Mouse (Mus musculus): Measurements from ENCODE around the gene Camta1. TPM values are rescaled to one million over a fixed set of nuclear protein-coding genes. Genes with fewer than 3 reads are reported as not detected.

Gene Camta1
- polyA plus RNA-seq, 1 experiment from 2014 or later = 115 TPM

DNA sequence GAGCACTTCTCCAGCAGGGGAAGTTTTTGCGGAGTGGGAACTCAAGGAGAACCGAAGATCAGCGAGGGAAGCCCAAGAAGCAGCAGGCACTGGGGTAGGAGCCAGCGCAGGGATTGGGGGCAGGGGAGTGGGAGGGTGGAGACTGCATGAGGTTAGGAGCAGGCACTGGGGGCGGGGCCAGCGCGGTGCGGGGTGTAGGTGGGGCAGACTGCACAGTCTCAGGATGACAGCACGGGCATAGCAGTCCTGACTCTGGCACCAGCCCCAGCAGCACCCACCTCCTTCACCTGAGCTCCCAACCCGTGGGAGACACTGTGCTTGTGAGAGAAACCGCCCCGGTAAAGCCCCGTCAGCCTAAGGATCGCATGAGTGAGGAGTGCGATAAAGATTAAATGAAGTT, 561.0 kb downstream of the Camta1 start:
- WGBS = 9% methylated on average over 15 of the region's 15 CpGs
- ATAC-seq (replicated peaks; ENCODE audit: low FRiP score, low read depth) = no peak
- no peak for DNase-seq (ENCODE audit: low spot score)

DNA sequence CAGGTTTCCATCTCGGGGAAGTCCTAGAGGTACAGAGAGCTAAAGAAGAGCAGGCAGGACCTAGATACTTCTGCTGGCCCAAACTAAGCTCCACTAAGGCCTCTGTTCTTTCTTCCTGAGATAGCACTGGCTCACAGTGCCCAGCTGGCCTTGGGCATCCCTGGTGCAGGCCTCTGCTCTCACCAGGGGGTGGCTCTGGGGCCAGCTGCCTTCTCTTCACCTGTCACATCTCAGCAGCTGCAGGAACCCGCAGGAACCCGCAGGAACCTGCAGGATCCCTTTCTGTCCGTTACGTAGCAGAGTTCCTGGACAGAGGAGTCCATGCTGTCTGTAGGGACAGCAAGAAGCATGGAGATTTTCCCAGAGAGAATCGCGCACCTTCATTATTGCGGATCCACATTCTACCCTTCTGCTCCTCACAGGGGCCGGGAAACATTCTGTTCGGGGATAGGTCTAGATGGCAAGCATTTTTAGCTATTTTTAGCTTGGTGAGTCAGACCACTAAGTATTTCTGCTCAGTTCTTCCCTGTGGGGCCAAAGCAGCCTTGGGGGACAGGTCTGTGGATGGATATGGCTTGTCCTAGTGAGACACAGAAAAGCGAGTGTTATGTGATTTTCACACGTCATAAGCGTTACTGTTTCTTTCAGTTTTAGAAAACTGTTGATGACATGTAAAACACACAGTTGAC, 566.0 kb downstream of the Camta1 start:
- H3K9ac ChIP-seq (ENCODE audit: low read depth, low read length) = no peak overlapping the region
- no peak for TF ChIP-seq CTCF (IDR thresholded peaks at IDR 0.05; ENCODE audit: low read depth)
- H3K4me1 ChIP-seq (replicated peaks; ENCODE audit: insufficient read depth, low read length) = 0 out of 2 replicates have a peak, but pooled peaks cover 3% of the 10 kb centered on the region
- no peak overlapping the region for H3K4me3 ChIP-seq (replicated peaks; ENCODE audit: low read depth, low read length)
- no peaks in the 10 kb centered on the region for H3K27me3 ChIP-seq (ENCODE audit: insufficient read depth, low read length)
- DNase-seq (ENCODE audit: low spot score) (no peak), ATAC-seq (replicated peaks; ENCODE audit: low FRiP score, low read depth) (no peak)
- no peaks in the 10 kb centered on the region for H3K36me3 ChIP-seq (ENCODE audit: insufficient read depth, low read length)
- no peak overlapping the region for H3K27ac ChIP-seq
- H3K4me2 ChIP-seq (ENCODE audit: low read length) = no peak overlapping the region
- 78% methylated on average over 13 of the region's 13 CpGs for WGBS
- H3K9me3 ChIP-seq (replicated peaks; ENCODE audit: low read length) = no peaks in the 10 kb centered on the region

More for the DNA sequence above, 561.0 kb downstream of the Camta1 start:
- Histone ChIP-seq H3K4me1 (replicated peaks; ENCODE audit: insufficient read depth, low read length) (peaks cover 10% of the 10 kb centered on the region; the same call in 1 of the 2 replicates), H3K9me3 (replicated peaks; ENCODE audit: low read length) (no peaks in the 10 kb centered on the region), H3K36me3 (ENCODE audit: insufficient read depth, low read length) (no peaks in the 10 kb centered on the region), H3K9ac (ENCODE audit: low read depth, low read length) (0 out of 2 replicates have a peak overlapping the region, but pooled peaks have one; percentile 1), H3K27me3 (ENCODE audit: insufficient read depth, low read length) (no peaks in the 10 kb centered on the region), H3K27ac (no peak overlapping the region), H3K4me3 (replicated peaks; ENCODE audit: low read depth, low read length) (no peak overlapping the region), H3K4me2 (ENCODE audit: low read length) (no peak overlapping the region)
- no peak for TF ChIP-seq CTCF (IDR thresholded peaks at IDR 0.05; ENCODE audit: low read depth)

DNA sequence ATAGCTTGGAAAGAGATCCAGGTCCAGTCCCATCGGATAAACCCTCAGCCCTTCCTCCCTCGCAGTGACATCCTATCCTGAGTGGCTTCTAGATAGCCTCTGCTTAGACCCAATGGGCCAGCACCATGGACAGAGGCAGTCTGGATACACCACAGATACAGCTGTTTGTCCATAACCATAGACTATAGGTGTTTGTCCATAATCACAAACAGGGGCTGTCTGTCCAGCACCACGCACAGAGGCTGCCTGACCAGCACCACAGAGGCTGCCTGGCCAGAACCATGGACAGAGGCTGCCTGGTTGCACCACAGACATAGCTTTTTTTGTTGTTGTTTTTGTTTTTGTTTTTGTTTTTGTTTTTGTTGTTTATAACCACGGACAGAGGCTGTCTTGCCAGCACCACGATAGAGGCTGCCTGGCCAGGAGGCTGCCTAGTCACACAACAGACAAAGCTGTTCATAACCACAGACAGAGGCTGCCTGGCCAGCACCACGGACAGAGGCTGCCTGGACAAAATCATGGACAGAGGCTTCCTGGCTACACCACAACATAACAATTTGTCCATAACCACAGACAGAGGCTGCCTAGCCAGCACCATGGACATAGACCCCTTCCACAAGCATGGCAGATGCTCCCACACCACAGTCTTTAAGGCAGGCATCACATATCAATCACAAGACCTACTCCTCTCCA, 572.6 kb downstream of the Camta1 start:
- TF ChIP-seq CTCF (IDR thresholded peaks at IDR 0.05; ENCODE audit: low read depth) = no peak
- no peak overlapping the region for H3K4me3 ChIP-seq (replicated peaks; ENCODE audit: low read depth, low read length)
- no peaks in the 10 kb centered on the region for H3K4me1 ChIP-seq (replicated peaks; ENCODE audit: insufficient read depth, low read length)
- H3K27me3 ChIP-seq (ENCODE audit: insufficient read depth, low read length) = no peaks in the 10 kb centered on the region
- no peaks in the 10 kb centered on the region for H3K9me3 ChIP-seq (replicated peaks; ENCODE audit: low read length)
- no peak overlapping the region for H3K4me2 ChIP-seq (ENCODE audit: low read length)
- H3K27ac ChIP-seq = no peak overlapping the region
- ATAC-seq (replicated peaks; ENCODE audit: low FRiP score, low read depth) (no peak), DNase-seq (ENCODE audit: low spot score) (peak; percentile 69)
- no peaks in the 10 kb centered on the region for H3K36me3 ChIP-seq (ENCODE audit: insufficient read depth, low read length)
- WGBS = 54% methylated on average over 6 of the region's 6 CpGs
- no peak overlapping the region for H3K9ac ChIP-seq (ENCODE audit: low read depth, low read length)

DNA sequence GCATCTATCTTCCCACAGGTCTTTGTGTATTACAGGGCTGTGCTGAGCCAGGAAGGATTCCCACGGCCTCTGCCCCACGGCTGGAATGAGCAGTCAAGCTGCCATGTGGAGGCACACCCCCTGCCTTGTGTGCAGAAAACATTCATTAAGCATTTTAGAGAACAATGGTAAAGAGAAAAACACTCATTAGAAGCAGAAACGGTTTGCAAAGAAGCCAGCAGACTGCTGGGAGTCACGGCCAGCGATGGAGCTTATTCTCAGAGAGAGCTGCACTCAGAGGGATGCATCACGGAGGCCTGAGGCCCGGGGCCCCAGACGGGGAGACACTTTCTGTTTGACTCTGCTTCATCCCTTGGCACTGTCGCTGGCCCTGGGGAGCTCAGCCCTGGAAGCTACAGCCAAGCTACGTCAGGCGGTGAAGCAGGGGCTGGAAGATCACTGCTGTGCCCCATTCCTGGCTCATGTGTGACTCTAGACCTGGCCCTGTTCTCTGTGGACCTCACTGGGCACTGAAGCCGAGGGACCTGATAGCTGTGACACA, 575.7 kb downstream of the Camta1 start:
- Histone ChIP-seq H3K4me1 (replicated peaks; ENCODE audit: insufficient read depth, low read length) (no peaks in the 10 kb centered on the region), H3K9ac (ENCODE audit: low read depth, low read length) (no peak overlapping the region), H3K4me3 (replicated peaks; ENCODE audit: low read depth, low read length) (no peak overlapping the region), H3K27me3 (ENCODE audit: insufficient read depth, low read length) (no peaks in the 10 kb centered on the region), H3K9me3 (replicated peaks; ENCODE audit: low read length) (no peaks in the 10 kb centered on the region), H3K27ac (no peak overlapping the region), H3K36me3 (ENCODE audit: insufficient read depth, low read length) (no peaks in the 10 kb centered on the region), H3K4me2 (ENCODE audit: low read length) (no peak overlapping the region)
- TF ChIP-seq CTCF (IDR thresholded peaks at IDR 0.05; ENCODE audit: low read depth) = no peak
- ATAC-seq (replicated peaks; ENCODE audit: low FRiP score, low read depth) (no peak), DNase-seq (ENCODE audit: low spot score) (no peak)
- 72% methylated on average over 12 of the region's 12 CpGs for WGBS

DNA sequence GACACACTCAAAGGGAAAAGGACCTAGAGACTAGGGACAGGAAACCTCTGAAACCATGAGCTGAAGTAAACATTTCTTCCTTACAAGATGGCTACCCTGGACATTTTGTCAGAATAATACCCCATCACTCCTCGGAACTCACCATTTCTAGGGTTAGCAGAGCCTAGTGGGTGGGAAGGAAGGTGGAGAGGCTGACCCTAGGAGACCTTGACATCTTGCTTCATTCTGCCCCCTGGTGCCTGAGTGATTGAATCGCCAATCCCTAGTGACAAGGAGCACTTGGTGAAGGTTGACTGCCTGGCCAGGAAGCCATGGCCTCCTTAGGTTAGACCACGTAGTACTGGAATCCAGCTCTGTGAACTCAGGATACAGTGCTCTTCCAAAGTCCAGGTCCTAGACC, 576.2 kb downstream of the Camta1 start:
- H3K27ac ChIP-seq = no peak overlapping the region
- no peak for TF ChIP-seq CTCF (IDR thresholded peaks at IDR 0.05; ENCODE audit: low read depth)
- no peak overlapping the region for H3K4me3 ChIP-seq (replicated peaks; ENCODE audit: low read depth, low read length)
- no peaks in the 10 kb centered on the region for H3K9me3 ChIP-seq (replicated peaks; ENCODE audit: low read length)
- no peak overlapping the region for H3K9ac ChIP-seq (ENCODE audit: low read depth, low read length)
- no peaks in the 10 kb centered on the region for H3K27me3 ChIP-seq (ENCODE audit: insufficient read depth, low read length)
- ATAC-seq (replicated peaks; ENCODE audit: low FRiP score, low read depth) (no peak), DNase-seq (ENCODE audit: low spot score) (no peak)
- WGBS = 70% methylated on average over 3 of the region's 3 CpGs
- no peaks in the 10 kb centered on the region for H3K36me3 ChIP-seq (ENCODE audit: insufficient read depth, low read length)
- no peaks in the 10 kb centered on the region for H3K4me1 ChIP-seq (replicated peaks; ENCODE audit: insufficient read depth, low read length)
- H3K4me2 ChIP-seq (ENCODE audit: low read length) = no peak overlapping the region

DNA sequence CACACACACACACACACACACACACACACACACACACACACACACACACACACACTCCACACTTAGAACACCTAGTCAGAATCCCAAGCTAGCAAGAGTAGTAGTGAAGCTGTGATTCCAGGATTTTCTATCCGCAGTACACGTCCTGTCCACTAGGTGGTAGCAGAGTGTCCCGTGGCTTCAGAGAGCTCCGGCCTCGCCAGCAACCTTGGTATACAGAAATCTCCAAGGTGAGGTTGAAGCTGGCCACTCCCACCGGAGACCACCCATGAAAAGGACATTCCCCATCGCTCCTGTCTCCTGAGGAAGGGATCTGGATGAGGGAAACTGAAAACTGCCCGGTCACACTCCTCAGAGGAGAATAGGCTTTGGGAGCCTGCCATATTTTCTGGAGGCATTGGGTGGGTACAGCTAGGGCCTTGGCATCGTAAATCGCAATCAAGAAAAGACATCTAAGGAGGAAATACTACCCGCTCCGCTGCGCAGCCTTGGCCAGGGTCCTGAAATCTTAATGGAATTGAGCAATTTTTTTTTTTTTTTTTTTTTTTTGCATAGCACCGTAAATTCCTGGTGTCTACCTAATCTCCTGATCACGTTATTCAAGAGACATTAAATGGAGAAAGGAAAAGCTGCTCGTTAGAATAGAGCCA, 578.5 kb downstream of the Camta1 start:
- Histone ChIP-seq H3K4me3 (replicated peaks; ENCODE audit: low read depth, low read length) (no peak overlapping the region), H3K27me3 (ENCODE audit: insufficient read depth, low read length) (no peaks in the 10 kb centered on the region), H3K9ac (ENCODE audit: low read depth, low read length) (no peak overlapping the region), H3K4me2 (ENCODE audit: low read length) (no peak overlapping the region), H3K36me3 (ENCODE audit: insufficient read depth, low read length) (no peaks in the 10 kb centered on the region), H3K9me3 (replicated peaks; ENCODE audit: low read length) (no peaks in the 10 kb centered on the region), H3K27ac (no peak overlapping the region), H3K4me1 (replicated peaks; ENCODE audit: insufficient read depth, low read length) (no peaks in the 10 kb centered on the region)
- DNase-seq (ENCODE audit: low spot score) = peak; percentile 53
- ATAC-seq (replicated peaks; ENCODE audit: low FRiP score, low read depth) = peak; percentile 57
- WGBS = 13% methylated on average over 16 of the region's 16 CpGs
- peak; percentile 92 for TF ChIP-seq CTCF (IDR thresholded peaks at IDR 0.05; ENCODE audit: low read depth)
